Mouse (Mus musculus): ENCODE results near the gene Zdhhc9.
"Not testable (repeated sequence)": the region's sequence is repeated elsewhere in the genome, so short reads cannot be mapped to it uniquely, and the experiment has no call there.

Gene Zdhhc9

DNA sequence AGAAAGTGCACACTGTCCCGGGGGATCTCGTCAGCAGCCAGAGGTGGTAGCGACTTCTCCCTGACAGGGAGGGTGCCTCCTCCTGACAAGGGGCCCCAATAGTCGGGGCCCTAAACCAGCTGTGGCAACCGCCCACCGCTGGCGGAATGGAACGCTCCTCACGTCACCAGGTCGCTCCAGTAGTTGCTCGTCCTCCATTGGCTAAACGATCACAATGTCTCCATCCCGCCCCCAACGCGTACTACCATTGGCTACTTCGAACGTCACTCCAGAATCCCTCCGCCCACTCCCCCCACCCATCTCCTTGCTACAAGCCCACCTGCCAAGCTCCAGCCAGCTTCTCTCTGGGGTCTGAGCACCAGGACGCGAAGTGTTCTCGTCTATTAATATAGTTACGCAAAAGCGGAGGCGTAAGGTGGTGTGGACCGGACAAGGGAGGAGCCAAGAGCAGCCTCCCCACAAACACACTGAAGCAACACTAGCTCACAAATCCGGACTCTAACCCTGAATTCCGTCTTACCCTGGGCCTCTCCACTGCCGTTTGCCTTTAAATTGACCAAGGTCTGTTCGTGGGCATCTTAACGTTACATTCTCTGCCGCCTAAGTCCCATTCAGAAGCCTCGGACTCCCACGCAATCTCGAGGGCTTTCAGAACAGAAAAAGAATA is at the start of gene Zdhhc9:
TSS of gene Zdhhc9 (minus strand) at position 360 of the 667 bp plus-strand sequence.
- DNase-seq (ENCODE audit: low read depth, low spot score) = peak; percentile 65

DNA sequence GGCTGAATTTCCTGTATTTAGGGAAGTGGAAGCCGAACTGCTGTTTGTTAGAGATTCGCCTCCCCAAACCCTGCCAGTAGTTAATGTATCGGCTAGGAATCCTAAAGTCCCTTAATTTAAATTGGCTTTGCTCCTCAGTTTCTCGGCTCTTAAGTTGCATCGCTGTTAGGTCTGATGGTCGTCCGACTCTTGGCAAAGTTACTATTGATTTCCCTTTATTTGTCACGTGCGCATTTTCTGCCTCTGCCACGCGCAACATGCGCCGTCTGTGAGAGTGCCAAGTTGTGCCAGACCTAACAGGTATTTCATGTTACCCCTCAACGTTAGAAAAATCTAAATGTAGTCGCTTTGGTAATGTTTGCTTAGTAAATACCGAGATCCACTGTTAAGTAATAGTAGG is 48.3 kb upstream of the Zdhhc9 start:
- no peak for DNase-seq (ENCODE audit: low read depth, low spot score)

DNA sequence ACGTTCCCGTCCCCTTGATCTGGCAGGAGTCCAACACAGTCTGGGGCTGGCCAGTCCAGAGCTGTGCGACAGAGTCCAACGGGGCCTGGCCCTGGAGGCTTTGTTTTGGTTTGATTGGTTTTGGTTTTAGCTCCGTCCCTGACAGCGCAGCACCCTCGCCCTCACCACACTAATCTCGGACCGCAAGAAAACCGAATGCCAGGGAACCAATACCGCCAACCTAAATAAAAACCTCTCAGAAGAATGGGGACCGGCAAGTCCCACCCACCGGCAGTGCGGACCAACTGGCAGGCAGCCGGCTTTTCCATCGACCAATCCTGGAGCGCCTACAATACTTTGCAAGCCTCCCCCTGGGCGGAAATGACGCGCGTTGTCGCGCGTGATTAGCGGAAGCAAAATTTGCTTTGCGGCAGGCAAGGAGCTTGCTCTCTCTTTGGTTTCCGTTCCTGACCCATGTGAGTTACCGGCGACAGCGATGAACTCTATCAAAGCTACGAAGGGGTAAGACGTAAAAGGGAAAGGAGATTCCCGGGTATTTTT is 47.9 kb upstream of the Zdhhc9 start, which contains the start of gene Utp14a:
TSS of gene Utp14a (plus strand) at position 395 of the 540 bp plus-strand sequence.
- DNase-seq (ENCODE audit: low read depth, low spot score) = peak; percentile 79

DNA sequence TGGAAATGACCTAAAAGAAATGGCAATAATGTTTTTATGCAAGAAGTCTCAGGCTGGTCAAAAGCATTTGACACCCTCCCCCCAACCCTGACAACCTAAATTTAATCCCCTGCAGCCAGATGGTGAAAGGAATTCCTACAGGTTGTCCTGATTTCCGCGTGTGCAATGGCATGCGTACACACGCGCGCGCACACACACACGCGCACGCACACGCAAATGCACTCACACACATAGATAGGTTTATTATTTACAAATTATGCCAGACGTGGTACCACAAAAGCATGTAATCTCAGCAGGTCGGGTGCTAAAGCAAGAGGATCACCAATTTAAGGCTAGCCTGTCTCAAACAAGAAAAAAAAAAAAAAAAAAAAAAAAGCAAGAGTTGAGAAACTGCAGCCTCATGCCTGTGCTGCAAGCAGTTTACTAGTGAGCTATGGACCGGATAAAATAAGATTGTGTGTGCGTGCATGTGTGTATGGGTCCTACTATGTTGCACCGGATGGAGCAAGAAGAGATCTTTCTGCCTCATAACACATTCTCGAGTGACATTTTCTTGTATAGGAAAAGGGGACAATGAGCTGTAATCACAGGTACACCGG is 47.3 kb upstream of the Zdhhc9 start:
- no peak for DNase-seq (ENCODE audit: low read depth, low spot score)

DNA sequence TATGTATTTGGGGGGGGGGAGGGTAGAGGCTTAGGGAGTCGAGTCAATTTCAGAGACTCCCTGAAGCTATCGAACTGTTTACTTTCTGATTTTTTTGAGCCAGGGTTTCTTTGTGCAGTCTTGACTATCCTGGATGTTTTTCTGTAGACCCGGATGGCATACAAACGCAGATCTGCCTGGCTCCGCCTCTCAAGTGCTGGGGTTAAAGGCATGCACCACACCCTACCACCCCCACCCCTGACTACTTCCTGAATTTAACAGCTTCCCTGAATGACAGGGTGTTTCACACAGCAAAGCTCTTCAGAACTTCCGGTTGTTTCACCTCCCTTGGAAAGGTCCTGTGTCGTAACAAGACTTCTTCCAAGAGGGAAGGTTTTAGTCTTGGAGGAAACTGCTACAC is 25.7 kb upstream of the Zdhhc9 start:
- DNase-seq (ENCODE audit: low read depth, low spot score) = no peak

DNA sequence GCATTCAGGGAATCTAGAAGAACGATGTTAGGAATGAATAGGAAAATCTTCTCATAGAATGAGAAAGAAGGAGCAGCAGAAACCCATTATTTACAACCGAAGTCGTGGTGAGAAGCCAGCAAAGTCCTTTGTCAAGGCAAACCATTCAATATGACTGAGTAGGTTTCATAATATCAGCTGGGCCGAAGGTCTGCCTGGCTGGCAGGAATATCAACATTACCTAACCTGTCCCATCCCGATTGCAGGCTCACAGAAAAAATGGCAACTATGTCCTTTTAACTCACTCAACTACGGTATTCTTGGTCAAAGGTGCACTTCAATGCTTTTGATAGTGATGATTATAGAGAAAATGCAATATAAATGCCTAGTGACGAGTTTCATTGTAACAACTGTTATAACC is 17.5 kb upstream of the Zdhhc9 start:
- no peak for DNase-seq (ENCODE audit: low read depth, low spot score)

DNA sequence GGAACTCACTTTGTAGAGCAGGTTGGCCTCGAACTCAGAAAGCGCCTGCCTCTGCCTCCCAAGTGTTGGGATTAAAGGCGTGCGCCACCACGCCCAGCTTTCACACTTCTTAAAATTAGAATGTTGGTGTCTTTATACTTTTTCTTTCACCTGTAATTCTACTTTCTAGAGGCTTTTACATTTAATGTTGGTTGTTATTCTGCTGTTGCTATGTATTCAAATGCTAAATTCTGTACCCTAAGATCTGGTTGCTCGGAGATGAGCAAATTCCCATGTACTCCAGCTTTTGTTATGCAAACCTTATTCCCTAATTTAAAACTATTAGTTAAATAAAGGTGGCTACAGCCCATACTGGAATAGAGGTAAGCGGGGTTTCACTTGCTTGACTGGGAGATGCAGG is 14.0 kb upstream of the Zdhhc9 start:
- no peak for DNase-seq (ENCODE audit: low read depth, low spot score)

DNA sequence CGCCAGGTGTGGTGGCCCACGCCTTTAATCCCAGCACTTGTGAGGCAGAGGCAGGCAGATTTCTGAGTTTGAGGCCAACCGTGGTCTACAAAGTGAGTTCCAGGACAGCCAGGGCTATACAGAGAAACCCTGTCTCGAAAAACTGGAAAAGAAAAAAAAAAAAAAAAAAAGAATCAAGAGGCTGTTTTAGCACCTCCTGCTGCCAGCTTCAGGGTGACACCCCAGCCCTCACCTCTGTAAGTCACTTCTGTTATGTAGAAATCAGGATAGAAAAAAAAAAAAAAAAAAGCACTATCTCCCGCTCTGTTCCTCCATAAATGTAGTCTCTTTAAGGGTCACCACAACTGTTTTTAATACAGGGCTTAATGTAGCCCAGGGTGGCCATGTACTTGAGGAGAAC is 10.8 kb upstream of the Zdhhc9 start:
- DNase-seq (ENCODE audit: low read depth, low spot score) = no peak

DNA sequence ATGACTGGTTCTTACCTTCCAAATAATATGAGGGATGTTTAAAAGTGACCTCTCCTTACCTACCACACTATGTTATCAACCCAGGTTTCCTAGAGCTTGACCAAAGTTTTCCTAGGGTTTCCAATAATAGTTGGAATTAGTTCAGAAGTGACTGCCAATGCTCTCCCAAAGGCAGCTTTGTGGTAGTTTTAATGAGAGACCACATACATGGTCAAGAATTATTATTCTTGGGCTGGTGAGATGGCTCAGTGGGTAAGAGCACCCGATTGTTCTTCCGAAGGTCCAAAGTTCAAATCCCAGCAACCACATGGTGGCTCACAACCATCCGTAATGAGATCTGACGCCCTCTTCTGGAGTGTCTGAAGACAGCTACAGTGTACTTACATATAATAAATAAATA is 1.1 kb upstream of the Zdhhc9 start:
- DNase-seq (ENCODE audit: low read depth, low spot score) = not testable (repeated sequence)

DNA sequence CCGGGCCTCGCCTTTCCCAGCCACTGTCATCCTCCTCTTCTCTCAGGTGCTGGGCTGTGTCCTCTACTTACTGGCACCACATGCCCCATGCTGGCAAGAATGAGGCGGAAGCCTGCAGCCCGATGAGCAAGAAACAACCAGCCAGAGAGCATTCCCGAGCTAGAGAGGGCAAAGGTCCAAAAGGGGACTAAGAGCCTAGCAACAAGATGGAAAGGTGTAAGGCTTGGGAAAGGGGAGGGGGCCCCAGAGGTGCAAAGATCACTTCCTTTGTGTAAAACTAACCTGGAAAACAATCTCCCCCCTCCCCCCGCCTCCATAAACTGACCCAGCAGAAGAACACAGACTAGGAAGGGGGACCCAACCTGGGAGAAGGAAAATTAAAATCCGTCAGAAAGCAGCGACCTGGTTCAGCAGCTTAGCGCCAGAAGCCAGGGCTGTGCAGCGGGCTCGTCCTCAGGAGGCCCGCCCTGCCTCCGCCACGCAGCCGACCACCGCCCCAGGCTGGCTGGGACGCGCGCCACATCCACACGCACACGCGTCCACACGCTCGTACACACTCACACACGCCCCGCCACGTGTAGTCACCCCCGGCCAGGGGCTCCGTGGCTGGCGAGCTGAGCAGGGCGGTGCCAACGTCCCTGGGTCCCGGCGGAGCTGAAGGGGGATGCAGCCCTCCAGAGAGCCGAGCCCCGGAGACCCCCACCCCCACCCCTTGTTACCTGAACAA is 754 bp downstream of the Zdhhc9 start:
- DNase-seq (ENCODE audit: low read depth, low spot score) = no peak

DNA sequence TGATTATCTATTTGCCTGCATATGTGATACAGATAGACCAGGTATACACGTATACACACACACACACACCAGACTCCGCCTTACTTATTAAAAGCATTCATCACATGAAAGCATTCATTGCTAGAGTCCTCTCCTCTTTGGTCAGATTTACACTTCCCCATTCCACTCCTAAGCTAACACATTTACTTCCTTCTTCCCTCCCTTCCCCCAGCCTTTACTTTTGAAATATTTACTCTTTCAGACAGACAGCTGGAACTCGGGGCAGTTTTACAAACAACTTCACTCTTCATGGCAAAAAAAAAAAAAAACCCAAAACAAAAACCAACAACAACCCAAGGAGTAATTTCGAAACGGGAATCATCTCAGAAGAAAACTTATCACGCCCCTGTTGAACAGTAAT is 4.2 kb downstream of the Zdhhc9 start:
- no peak for DNase-seq (ENCODE audit: low read depth, low spot score)

DNA sequence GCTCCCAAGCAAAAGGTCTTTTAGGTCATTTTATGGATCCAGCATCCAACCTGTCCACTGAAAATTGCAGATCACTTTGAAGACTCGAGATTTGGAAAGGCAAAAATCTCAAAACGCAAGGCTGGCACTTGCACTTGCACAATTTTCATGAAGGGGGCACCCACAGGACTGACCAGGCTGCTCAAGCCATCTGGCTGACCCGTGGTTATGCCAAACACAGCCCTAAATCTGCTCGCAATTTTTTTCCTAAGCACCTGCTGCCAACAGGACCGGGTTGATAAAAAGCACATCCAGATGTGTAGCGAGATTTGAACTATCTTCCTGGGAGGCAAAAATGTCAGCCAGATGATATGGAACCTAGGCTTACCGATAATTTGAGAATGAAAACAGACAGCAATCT is 4.9 kb downstream of the Zdhhc9 start:
- no peak for DNase-seq (ENCODE audit: low read depth, low spot score)

DNA sequence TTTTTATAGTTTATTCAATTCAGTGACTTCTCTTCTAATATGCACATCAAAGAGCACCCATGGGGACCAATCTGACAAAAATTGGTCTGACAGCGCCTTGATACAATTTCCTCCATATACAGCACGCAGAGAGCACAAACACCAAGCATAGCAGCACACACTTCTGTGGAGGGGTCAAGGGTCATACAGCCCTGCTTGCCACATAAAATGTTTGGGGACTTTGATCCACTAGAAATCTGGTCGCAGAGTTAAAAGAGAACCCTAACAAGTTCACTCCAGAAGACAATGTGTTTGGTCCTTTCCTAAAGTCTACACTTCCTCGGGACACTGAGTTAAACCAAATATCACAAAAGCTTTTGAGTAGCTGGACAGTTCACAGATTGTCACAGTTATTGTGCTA is 5.7 kb downstream of the Zdhhc9 start:
- no peak for DNase-seq (ENCODE audit: low read depth, low spot score)

DNA sequence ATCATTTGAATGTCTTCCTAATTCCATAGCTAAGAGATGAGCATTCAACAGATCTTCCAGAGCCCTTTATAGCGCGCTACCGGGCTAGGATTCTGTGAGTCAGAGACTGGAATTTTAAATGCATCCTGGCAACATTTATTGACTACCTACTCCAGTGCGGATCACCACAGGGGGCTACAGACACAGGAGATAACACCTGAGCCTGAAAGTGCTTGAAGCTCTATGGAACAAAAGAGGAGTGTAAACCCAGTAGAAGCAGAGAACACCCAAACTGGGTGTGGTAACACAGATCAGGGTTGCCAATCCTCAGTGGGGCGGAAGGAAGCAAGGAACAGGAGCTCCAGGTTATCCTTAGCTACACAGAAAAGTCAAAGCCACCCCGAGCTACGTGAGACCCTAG is 6.2 kb downstream of the Zdhhc9 start:
- no peak for DNase-seq (ENCODE audit: low read depth, low spot score)

DNA sequence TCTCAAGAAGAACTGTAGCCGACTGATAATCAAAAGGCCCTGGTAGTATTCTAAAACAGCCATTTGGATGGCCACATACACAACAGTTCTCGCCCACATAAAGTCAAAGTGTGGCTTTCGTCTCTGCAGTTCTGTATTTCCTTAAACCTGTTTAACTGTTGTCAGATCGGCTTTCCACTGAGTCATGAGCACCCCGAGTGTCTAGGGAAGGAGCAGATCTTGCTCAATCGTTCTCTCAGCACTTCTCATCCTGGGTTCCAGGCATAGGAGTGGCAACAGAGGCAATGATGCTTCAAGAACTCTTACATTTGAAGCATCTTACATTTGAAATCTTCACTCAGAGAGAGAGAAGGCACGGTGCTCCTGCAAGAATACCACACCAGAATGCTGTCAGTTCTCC is 6.7 kb downstream of the Zdhhc9 start:
- DNase-seq (ENCODE audit: low read depth, low spot score) = no peak

DNA sequence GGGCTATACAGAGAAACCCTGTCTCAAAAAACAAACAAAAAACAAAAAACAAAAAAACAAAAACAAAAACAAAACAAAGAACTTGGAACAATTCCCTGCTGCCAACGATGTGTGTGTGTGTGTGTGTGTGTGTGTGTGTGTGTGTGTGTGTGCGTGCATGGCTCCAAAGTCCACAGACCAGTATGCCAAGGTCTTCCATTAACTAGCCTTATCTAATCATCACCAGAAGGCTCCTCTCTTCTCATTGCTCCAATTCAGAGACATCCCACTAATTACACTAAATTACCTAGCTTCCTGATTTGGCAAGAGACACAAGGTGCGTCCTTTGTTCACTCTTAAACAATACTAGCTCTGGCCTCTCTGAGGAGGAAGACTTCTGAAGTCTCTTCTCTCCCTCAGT is 8.0 kb downstream of the Zdhhc9 start:
- no peak for DNase-seq (ENCODE audit: low read depth, low spot score)

DNA sequence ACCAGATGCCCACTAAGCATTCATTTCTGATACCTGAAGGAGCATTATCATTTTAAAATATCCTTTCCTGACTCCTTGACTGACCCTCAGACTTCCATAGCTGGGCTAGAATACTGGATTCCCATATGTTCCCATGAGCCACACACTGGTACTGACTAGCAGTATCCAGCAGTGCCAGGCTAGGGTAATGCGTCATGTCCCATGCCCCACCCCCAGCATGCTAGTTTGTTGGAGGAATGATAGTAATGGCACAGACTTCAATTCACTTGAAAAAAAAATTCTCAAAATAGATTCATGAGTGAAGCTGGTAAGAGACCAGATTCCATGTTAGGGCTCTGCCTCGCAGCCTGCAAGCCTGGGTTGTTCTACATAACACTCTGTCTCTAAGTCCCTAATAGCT is 9.7 kb downstream of the Zdhhc9 start:
- no peak for DNase-seq (ENCODE audit: low read depth, low spot score)

DNA sequence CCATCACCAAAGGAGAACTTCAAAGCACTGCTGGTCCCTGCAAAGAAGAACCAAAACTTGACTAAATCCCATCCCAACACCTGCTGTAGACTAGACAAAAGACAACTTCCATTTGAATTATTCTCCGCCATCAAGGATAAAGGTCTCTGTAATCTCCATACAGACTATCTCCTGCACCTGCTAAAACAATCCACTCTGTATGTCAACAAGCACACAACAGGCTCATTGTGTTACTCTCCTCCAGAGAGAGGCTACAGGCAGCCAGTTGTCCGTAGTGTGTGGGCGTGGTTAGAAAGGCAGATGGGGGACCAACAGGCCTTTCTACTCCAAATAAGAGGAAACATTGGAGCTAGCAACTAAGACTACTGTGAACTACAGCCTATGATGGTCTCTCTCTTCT is 10.8 kb downstream of the Zdhhc9 start:
- no peak for DNase-seq (ENCODE audit: low read depth, low spot score)

DNA sequence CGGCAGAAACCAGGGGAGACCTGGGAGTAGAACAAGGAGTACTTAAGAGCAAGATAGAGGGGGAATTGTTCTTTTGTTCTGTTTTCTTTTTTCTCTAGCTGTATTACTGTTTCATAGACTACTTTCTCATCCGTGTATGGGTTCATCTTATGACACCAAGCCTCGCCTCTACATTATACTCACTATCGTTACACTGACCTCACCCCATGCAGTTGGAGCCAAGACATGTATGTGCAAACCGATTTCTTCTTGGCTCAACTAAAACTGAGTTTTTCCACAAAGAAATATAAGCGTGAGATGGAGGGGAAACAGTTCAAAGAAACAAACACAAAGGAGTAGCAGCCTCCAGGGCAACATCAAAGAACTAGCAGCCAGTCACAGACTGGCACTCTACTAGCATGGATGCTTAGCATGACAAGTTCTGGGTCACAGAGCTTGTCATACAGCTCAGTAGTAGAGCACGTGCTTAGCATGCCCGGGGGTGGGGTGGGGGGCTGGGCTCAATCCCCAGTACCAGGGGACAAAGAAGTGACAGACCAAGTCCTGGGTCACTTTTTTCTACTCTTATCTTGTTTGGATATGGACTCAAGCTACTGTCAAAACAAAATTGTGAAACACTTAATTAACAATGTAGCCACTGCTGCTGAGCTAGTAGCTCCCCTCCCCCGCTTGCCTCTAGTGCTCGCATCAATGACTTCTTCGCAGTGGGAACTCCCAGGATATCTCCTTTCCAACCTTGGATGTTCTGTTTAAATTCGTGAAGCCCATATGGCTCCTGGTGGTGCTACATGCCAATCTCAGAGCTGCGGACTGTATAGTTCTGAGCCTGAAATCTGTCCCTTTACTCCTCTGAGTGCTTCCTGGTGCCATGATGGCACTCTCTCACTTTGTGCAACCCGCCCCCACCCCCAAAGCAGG is 15.2 kb downstream of the Zdhhc9 start:
- no peak for DNase-seq (ENCODE audit: low read depth, low spot score)

DNA sequence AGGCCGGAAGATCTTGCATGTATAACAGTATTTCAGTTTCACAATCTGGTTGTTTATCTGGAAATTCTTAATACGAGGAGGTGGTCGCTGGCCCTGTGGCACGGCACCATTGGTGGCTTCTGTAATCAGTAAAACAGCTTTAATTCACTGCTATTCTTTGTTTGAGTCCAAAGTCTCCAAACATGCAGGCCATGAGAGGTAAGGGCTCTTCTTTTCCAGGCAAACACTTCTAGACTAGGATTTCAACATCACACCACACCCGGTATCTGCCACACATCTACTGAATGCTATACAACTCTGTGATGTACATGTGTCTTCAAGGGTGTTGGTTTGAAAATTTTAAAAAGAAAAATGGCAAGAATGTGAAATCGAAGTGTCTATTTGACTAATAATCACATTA is 17.4 kb downstream of the Zdhhc9 start:
- no peak for DNase-seq (ENCODE audit: low read depth, low spot score)

DNA sequence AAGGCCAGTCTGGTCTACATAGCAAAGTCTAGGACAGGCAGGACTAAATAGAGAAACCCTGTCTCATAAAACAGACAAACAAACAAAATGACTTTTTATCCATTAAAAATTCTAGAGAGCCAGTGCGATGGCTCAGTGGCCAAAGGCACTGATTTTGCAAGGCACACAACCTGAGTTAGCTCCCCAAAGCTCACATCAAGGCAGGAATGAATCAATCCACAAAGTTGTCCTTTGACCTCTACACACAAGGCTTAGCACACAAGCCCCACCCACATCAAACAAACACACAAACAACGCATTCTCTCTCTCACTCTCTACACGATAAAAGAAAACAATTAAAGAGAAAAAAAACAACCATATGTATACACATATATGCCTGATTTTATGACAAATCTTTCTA is 24.0 kb downstream of the Zdhhc9 start:
- DNase-seq (ENCODE audit: low read depth, low spot score) = no peak

DNA sequence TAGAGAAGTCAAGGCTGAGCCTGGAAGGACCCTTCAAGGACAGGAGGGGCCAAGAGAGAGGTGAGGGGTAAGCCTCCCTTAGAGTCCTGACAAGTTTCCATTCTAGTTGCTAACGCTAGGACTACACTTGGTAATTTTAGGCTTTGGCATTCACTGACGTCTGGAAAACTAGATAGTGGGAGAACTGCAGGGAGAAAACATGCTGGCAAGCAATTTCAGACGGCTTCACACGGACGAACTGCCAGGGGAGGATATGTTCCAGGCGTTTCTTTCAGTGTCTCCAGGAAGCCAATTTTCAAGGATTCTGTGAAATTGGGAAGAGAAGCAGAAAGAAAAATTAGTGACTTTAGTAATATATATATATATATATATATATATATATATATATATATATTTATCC is 26.8 kb downstream of the Zdhhc9 start:
- no peak for DNase-seq (ENCODE audit: low read depth, low spot score)

All from c-Kit-negative CD71-positive TER-119-positive erythroid progenitor cells, embryonic 14.5 days (primary cell).